Mouse (Mus musculus) adrenal gland, postnatal 36 days (tissue): ENCODE results near the gene Usp20. TPM values are rescaled to one million over a fixed set of nuclear protein-coding genes. Genes with fewer than 3 reads are reported as not detected.

ENCODE experiments used
- DNase-seq, 2 experiments: peaks; one replicate each; pipeline ENCODE4 v3.0.0; 2021; ENCODE audit warnings: mixed read lengths in 1 of 2
- total RNA-seq, 2 experiments: library from RNA; stranded (reverse); gene quantifications; 2 replicates each; pipeline ENCODE4 v1.2.3; 2021

The Usp20 gene
- total RNA-seq, 2 experiments from 2014 or later, result 23.3 to 30.9 TPM

DNA sequence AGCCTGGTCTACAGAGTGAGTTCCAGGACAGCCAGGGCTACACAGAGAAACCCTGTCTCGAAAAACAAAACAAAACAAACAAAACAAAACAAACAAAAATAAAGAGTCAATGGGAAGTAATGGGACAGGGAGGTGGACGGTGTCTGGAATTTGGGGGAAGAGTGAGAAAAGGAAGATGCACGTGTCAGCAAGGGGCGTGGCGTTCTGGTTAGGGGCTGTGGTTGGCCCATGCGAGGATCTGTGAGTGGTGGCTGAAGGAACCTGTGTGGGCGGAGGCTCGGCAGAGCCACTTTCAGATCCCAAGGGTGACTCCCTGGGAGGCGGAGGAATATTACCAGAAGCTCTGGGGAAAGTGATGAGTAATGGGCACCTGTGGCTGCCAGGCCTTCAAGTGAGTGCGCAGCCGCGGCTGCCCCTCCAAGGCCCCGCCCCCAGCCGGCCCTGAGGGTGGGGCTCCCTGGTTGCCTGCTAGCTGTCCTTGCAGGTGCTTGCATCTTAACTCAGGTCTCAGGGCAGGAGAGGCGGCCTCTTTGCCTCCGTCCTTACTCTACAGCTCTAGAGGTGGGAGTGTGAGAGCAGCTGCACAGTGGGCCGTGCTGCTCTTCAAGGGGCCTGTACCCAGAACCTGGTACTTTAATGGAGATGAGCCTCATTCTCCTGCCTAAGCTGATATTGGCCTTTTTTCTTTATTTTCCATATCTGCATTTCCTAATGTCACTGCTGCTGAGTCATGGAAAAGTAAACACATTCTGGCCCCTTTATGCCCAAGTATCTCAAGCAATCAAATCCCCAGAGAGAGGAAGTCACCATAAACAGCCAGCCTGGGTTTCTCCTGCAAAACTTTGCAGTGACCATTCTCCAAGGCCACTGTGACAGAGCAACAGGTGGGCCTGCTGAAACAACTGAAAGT is 3.3 kb downstream of the Usp20 start:
- peak; percentile 91 to 92 for DNase-seq

DNA sequence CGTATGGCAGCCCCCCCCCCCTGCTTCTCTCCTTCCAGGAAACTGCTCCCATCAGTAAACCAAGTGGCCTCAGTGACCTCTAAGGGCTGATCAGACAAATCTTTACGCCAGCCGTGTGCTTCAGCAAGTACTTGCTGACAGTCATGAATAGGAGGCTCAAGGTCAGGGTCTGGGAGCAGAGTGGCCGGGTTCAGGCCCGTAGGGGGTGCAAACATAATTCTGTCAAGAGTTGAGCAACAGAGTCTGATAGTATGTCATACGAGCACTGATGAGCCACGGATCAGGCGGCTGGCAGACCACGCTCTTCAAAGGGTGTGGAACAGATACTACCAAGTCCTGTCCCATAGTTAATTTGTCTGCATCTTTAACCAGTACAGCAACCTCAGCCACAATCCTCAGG is 8.1 kb downstream of the Usp20 start:
- peak; percentile 66 to 70 for DNase-seq

DNA sequence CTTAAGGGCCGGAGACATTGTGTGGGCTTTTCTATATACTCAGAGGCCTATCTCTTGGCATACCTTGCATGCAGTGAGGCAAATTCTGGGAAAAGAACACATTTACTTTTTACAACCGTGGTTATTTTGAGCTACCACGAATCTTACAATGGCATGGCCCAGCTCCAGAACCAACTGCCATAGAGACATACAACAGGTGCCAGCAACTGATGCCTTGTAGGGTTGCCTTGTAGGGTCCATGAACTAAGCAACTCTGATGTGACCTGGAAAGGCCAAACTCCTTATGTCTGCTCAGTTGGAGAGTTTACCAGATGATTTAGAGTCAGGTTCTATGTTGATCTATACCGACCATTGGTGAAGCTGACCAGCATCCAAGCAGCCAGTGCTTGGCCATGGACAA is 12.8 kb downstream of the Usp20 start:
- no peak for DNase-seq

DNA sequence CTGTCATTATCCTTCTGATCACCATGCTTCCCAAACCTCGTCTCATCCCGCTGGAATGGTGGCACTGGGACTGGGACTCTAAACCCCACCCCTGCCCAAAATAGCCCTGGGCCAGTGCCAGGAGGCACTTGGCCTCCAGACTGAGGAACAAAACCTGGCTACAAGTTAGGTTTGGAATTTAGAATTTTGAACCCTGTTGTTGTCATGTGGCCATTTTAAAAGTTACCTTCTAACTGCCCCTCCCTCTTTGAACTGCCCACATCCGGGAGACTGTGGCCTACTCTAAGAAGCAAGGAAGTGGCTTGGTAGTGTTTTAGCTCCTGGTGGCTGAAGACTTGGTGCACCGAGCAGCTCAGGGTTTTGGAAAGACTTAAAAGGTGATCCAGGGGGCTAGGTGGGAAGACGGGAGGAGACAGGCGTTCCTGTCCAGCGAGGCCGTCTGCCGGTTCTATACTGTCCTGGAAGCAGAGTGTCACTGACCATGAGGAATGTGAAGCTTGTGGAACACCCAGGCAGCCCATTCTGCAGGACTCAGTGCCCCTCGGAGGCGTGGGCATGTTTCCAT is 13.4 kb downstream of the Usp20 start:
- DNase-seq, result peak; percentile 48 to 65

DNA sequence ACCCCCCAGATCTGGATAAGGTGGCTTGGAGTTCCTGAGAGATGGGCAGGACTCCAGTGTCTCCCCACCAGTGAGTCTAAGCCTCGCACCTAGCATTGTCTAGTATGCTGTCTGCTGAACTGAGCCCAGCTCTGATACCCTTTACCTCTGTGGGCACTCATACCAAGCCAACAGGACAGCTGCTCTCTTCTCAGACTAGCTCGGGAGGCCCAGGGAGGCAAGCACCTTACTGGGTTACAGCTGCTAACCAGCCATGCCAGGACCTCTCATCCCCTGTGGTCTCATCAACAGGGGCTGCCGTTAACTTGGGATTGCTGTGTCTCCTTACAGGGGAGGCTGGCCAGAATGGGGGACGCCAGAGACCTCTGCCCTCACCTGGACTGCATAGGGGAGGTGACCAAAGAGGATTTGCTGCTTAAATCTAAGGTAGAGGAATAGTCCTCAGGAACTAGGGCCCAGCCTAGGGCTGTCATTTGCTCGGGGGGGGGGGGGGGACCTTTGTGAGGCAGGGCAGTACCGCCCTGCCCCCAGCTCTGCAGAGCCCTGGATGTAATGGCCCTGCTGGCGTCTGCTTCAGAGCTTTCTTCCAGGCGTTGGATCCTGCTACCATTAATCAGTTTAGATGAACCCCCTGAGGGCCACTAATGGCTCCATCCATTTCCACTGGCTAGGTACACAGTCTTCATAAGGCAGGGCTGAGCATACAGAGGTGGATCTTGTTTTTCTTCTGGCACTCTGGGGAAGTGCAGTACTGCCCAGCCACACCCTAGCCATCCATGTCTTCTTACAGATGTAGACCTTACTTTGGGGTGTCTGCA is 16.6 kb downstream of the Usp20 start:
- DNase-seq, result no peak

DNA sequence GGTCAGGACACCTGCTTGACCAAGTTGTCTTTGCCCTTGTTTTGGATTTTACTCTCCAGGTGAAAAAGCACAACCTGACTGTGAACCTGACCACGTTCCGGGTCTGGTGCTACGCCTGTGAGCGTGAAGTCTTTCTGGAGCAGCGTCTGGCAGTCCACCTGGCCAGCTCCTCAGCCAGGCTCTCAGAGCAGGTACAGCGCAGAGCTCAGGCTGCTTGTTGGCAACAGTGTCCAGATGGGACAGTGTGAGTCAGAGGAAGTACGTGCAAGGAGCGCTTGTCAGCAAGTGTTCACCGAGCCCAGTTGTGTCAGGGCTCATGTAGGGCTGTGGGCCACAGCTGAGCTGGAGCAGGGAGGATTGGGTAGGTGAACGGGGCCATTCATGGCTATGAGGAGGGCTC is 20.8 kb downstream of the Usp20 start:
- no peak for DNase-seq

DNA sequence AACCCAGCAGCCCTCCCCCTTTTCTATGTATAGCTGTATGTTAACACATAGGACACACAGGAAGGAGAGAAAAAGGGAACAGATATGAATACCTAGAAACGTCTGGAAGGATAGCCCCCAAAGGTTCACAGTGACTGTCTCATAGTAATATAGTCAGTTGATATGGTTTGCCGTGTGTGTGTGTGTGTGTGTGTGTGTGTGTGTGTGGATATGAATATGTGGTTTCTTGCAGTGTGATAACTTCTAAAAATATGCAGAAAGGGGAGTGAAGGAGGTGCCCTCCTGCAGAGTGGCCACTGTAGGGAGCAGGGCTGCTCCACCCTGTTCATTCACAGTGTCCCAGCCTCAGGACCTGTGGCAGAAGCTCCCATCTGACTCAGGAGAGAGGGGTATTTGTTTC is 23.4 kb downstream of the Usp20 start:
- no peak for DNase-seq

DNA sequence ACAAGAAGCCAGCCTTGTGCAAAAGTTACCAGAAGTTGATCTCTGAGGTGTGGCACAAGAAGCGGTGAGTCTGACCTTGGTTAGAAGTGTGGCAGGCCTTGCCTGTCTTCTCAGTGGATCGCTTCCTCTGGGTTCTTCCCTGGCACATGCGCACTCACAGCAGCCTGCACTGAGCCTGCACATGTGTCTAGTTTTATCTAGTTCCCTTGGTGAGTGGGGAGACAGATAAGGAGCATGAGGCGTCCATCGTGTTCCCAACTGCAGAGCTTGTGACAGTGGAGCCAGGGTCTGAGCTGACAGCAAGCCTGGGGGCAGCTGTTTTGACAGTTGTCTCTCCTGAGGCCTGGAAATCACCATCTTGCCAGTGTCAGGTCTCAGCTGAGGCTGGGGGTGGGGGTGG is 24.4 kb downstream of the Usp20 start:
- DNase-seq, result peak in 1 of 2 experiments; percentile 46

DNA sequence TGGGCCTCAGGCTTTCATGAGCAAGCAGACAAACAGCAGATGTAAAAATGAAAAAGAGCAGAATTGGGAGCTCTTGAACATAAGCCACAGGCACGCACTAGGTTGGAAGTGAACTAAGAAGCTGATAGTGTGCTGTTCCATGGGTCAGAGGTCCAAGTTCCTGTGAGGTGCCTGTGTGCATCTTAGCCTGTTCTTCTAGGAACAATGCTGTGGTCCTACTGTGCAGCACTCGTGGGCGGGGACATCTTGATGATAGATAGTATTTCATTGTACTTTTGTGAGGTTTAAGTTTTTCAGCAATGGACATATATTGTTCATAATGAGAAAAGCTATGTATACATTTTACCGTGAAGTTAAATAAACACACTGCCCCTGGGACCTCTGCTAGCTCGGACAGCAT is 25.1 kb downstream of the Usp20 start:
- DNase-seq, result no peak

DNA sequence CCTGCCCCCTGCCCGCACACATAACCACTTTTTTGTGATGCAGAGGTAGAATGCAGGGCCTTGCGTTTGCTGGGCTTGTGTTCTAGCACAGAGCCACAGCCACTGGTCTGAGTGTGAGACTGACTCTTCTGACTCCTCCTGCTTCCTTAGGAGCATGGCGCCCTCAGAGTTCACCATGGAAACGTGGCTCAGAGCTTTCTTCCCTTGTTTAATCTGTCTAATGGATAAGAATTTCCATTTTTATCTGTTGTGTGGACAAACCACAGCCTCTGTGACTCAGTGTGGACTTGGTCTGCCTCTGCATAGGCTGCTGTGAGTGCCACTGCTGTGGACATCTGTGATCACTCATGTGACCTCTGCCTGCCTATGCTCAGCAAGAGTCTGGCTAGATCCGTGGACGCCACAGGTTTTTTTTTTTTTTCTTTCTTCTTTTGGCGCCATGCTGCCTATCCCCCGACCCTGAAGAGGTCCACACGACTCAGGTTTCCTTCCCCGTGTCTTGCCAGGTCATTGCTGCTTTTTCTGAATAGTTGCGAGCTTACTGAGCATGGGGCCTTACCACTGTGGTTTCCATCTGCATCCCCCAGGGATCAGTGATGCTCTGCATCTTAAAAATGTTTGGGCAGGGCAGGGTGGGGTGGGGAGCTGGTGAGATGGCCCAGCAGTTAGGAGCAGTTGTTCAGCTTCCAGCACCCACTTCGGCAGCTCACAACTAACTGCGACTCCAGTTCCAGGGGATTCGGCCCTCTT is 31.5 kb downstream of the Usp20 start:
- no peak for DNase-seq

DNA sequence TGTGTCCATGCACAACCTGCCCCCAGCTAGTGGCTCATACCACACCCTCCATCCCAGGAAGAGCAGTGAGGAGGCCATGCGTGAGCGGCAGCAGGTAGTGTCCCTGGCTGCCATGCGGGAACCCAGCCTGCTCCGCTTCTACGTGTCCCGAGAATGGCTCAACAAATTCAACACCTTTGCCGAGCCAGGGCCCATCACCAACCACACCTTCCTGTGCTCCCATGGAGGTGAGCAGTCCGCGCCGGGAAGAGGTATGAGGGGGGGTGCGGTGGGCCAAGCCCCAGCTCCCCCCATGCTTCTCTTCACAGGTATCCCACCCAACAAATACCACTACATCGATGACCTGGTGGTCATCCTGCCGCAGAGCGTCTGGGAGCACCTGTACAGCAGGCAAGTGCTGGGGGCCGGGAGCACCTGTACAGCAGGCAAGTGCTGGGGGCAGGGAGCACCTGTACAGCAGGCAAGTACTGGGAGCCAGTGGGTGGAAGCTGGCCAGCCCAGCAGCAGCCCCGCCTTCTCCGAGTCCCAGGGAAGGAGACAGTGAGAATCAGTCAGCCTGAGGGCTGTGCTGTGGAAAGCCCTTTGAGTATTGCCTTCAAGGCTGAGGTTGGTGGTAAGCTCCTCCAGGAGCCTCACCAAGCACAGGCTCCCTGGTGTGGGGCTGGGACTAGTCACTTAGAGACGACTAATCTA is 35.7 kb downstream of the Usp20 start:
- no peak for DNase-seq

DNA sequence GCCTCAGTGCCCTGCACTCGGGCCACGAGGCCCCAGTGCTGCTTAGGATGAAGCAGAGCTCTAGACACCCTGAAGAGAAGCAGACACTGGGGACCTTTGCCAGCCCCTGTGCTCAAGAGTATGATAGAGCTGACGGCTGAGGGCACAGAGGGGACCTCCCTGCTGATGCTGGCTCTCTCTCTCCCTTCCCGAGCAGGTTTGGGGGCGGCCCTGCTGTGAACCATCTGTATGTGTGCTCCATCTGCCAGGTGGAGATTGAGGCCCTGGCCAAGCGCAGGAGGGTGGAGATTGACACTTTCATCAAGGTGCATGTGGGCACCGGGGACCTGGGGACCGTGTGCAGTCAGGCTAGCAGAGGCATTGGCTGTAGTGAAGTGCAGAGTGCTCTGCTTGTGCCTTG is 36.4 kb downstream of the Usp20 start:
- no peak for DNase-seq

DNA sequence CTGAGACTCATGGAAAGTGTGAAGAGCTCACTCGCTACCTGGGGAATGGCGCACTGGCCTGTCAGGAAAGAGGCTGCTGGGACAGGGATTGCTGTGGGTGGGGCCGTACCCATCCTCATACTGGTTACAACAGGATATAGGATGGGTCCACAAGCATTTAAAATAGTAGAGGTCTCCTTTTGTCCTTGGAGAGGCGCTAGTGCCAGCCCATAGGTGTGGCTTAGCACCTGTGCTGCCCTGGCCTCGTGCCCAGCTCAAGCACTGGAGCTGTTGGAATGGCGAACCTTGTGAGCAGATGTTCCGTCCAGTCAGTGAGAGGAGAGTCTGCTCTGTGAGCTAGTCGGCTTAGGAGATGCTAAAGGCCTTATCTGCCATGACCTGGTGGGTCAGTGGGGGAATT is 36.9 kb downstream of the Usp20 start:
- DNase-seq, result no peak

DNA sequence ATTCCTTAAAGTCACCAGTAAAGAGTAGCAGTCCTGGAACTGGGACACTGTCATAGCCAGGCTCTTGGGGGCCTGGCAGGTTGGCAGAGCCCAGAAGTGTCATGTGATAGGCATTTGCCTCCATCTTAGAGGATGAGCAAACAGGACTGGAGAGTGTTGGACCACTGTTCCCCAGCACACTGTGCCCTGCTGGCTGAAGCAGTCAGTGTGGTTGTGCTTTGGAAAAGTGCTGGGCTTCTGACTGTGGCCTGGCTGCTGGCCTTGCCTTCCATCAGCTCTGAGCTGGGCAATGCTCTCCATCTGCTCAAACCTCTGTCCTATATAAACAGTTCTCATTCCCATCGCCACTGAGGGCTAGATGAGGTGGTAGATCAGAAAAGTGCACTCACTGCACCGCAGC is 38.1 kb downstream of the Usp20 start:
- no peak for DNase-seq

DNA sequence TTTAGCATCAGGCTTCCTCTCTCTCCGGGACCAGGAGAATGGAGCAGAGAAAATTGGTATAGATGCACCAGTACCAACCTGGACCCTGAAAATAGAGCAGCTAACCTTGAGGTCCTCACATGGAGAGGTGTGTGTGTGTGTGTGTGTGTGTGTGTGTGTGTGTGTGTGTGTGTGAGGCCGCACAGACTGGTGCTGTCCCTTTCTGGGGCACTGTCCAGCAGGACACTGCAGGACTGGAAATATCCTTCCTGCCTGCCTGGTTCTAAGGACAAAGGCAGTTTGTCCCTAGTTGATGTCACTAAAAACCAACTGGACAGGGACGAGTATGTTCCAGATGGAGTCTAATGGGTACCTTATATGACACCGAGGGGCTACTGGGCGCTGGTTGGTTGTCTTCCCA is 41.9 kb downstream of the Usp20 start:
- no peak for DNase-seq

DNA sequence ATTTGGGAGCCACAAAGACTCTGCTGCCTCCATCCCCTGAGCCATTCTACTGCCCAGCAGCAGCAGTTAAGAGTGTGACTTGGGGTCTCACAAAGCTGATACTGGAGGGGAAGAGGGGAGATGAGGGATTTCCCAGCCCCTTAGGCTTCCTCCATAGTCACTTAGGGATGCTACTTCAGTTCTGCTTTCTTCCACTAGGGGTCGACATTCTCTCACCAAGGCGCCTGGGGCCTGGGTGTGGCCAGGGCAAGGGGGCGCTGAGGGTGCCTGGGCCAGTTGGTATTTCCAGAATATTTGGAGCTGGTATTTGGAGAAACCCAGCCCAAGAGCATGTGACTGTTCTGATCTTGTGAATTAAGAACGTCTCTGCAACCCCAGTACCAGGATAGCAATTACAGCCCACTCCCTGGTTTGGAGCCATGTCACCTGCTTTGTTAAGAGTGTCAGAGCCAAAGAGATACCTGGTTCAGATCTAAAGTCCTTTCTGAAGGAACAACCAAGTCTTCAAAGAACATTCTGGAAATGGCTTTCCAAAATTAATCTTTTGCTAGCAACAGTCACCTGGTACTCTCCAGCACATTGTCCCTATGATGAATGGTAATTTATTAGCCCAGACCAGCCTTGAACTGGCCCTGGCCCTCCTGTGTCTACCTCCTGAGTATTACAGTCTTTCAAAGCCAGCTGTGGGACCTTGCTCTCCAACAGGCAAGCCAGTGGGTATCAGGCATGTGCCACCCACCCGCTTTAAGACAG is 42.7 kb downstream of the Usp20 start:
- DNase-seq, result peak; percentile 59 to 82

DNA sequence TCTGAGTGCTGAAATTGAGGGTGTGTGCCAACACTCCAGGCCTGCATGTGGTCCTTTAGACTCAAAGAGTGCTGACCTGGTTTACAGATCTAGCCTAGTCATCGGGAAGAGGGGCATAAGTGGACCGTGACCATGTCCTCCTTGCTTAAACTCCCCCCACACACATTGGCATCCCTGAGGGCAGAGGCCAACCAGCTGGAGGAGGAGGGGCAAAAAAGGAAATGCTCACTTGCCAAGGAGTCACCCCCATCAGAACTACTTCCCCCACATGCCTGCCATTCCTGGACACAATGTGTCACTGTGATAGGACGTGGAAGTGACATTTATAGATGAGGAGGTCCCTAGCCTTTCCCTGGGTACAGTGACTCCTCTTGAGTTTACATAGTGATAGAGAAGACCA is 43.4 kb downstream of the Usp20 start:
- DNase-seq, result no peak

DNA sequence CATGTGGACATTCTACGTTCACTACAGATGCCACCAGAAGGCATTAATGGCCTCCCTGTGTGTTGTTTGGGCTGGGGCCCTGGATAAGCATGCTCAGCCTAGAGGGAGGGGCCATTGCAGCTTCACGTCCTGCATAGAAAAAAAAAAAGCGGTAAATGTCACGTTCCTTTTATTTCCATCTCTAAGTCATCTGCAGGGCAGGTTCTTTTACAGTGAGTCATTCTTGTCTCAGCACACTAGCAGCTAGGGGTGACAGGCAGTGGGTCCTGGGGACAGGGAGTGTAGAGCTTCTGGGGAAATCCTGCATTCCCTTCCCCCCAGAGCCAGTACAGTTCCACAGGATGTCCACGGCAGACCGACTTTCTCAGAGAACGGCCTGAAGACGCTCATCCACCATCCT is 44.6 kb downstream of the Usp20 start:
- DNase-seq, result peak; percentile 32 to 40

DNA sequence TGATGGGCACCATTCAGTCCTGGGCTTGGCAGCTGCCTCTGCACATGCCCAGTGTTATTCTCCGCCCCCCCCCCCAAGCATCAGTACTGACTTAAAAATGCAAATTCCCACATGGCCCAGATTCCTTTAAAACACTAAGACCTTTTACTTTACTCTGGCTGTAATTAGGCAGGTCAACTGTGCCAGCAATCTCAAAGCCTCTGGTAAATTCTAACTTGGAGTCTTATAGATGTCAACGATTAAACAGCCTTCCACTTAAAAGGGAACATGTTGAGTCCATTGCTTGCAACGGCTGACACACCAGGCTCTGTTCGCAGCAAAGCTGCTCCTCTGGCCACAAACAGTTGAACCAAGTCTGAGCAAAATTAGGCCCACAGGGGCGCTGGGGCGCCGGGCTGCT is 49.9 kb downstream of the Usp20 start:
- no peak for DNase-seq

DNA sequence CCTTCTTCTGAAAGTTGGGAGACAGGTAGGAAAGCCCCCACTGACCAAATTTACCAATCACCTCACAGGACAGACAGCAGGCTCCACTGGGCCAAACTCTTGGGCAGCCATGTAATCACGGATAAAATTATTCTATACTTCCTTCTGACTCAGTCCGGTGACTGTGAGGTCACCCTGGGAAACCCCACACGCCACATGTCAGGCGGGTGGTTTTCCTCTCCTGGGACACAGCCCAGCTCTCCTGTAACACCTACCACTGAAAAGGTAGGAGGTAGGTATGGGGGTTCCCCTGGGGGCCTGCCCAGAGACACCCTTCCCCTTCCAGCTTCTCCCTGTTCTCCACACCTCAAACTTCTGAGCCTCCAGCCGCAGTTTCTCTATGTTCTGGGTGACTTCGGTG is 54.7 kb downstream of the Usp20 start:
- no peak for DNase-seq

DNA sequence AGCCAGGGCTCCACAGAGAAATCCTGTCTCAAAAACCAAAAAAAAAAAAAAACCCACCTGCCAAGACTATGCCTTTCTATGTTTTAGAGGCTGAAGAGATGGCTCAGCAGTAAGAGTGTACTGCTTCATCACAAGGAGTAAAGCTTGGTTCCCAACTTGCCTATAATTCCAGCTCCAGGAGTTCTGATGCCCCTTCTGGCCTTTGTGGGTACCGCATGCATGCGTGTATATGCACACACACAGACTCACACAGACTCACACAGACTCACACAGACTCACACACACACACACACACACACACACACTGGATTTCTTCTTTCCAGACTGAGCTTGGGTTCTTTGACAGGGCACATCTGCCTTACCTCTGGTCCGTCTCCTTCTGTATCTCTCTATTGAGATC is 58.0 kb downstream of the Usp20 start:
- DNase-seq, result no peak
